Mouse (Mus musculus): ENCODE measurements around the gene Slc4a1ap. TPM values are rescaled to one million over a fixed set of nuclear protein-coding genes. Genes with fewer than 3 reads are reported as not detected.
"Not testable (repeated sequence)": the region's sequence is repeated elsewhere in the genome, so short reads cannot be mapped to it uniquely, and the experiment has no call there.

Gene Slc4a1ap
- polyA plus RNA-seq, 1 experiment from 2014 or later, result 15.2 TPM

DNA sequence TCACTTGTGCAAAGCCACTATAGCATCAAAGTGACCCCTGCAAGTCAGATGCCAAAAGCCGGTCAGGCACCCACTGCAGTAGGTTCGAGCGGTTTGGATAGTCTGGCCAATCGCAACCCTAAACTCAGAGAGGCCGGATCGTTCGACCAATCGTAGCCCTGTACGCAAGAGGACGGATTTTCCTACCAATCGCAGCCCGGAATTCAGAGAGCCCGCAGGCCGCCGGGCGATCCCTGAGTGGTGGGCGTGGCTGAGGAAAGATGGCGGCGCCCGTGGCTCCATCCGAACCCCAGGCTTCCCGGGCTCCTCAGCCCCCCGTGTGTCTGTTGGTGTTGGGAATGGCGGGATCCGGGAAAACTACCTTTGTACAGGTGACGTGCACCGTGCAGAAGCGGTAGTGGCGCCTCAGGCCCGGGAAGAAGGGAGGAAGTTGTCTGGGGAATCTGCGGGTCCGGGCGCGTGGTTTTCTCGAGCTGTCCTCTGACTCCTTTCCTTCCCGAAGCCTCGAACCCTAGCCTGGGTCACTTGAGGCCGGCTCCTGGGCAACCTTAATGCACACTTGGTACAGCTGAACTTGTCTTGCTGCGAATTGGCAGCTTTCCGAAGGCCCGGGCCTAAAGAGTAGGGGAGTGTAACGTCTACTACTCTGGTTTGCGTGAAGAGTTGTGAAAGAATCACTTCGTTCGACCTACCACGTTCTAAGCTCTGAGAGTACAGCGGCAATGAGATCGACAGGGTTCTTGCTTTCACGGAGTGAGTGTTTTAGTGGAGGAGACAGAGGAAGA, 32.1 kb upstream of the Slc4a1ap start, which contains the start of gene Gpn1:
Gene Gpn1 (plus strand): TSS at position 229 of the 785 bp plus-strand sequence.
- ATAC-seq (ENCODE audit: low FRiP score, low TSS enrichment), result peak; percentile 100
- Histone ChIP-seq H3K27me3 (ENCODE audit: control insufficient read depth, insufficient read depth, low read length) (no peaks in the 10 kb centered on the region), H3K9me3 (ENCODE audit: control insufficient read depth, low read length) (no peaks in the 10 kb centered on the region), H3K9ac (ENCODE audit: low read length) (peak within 1 kb of the TSS; percentile 56), H3K4me1 (replicated peaks; ENCODE audit: control insufficient read depth, insufficient read depth) (no peaks in the 10 kb centered on the region), H3K36me3 (ENCODE audit: control insufficient read depth, insufficient read depth, low read length) (0 out of 2 replicates have a peak, but pooled peaks cover 2% of the 10 kb centered on the region), H3K27ac (replicated peaks) (no peak within 1 kb of the TSS), H3K4me3 (ENCODE audit: low read depth, low read length) (peak within 1 kb of the TSS; percentile 61), H3K4me2 (replicated peaks; ENCODE audit: low read depth) (peak within 1 kb of the TSS; percentile 76)
- 0% methylated on average over 49 of the region's 49 CpGs for WGBS
- peak; percentile 90 for DNase-seq (ENCODE audit: low spot score)
- TF ChIP-seq EP300 (optimal IDR thresholded peaks at IDR 0.05) (no peak), CTCF (IDR thresholded peaks at IDR 0.05; ENCODE audit: low read depth) (no peak)

DNA sequence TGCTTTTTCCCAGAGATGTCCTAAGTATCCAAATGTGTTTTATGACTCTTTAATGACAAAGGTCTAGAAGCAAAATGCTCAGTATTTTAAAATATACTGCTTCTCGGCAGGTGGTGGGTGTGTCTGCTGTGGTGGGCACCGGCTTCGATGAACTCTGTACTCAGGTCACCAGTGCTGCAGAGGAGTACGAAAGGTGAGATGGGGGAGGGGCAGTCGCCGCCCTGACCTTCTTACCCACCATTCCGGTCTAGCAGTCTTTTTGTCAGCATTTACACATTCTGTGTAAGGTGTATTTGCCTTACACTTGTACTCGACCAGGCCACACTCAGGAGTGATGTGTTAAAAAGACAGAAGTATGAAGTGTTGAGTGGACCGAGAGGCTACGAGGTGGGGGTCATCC, 22.0 kb upstream of the Slc4a1ap start:
- no peaks in the 10 kb centered on the region for H3K4me1 ChIP-seq (replicated peaks; ENCODE audit: control insufficient read depth, insufficient read depth)
- WGBS, result 65% methylated on average over 10 of the region's 10 CpGs
- no peak for DNase-seq (ENCODE audit: low spot score)
- H3K4me3 ChIP-seq (ENCODE audit: low read depth, low read length), result no peak overlapping the region
- H3K4me2 ChIP-seq (replicated peaks; ENCODE audit: low read depth), result no peak overlapping the region
- H3K9me3 ChIP-seq (ENCODE audit: control insufficient read depth, low read length), result no peaks in the 10 kb centered on the region
- no peak overlapping the region for H3K9ac ChIP-seq (ENCODE audit: low read length)
- H3K36me3 ChIP-seq (ENCODE audit: control insufficient read depth, insufficient read depth, low read length), result peaks cover 22% of the 10 kb centered on the region
- ATAC-seq (ENCODE audit: low FRiP score, low TSS enrichment), result no peak
- H3K27me3 ChIP-seq (ENCODE audit: control insufficient read depth, insufficient read depth, low read length), result no peaks in the 10 kb centered on the region
- TF ChIP-seq EP300 (optimal IDR thresholded peaks at IDR 0.05) (no peak), CTCF (IDR thresholded peaks at IDR 0.05; ENCODE audit: low read depth) (no peak)
- H3K27ac ChIP-seq (replicated peaks), result no peak overlapping the region

DNA sequence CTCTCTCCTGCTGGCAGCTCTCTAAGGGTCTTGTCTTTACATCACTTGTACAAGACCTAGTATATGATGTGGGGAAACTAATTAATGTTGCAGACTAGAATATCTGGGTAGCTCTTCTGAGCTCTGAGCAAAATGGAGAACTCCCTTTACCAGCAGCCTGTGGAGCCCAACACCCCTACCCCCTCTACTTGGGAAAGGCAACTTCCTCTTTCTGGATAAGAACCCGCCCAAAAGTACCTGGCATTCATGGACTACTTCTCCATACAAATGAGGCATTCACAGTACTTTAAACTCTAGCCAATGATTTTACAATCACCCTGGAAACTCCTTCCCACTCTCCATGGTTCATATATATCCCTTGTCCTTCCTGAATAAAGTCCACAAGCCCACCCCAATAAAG, 14.3 kb upstream of the Slc4a1ap start:
- no peak for ATAC-seq (ENCODE audit: low FRiP score, low TSS enrichment)
- H3K36me3 ChIP-seq (ENCODE audit: control insufficient read depth, insufficient read depth, low read length), result peaks cover 21% of the 10 kb centered on the region
- TF ChIP-seq CTCF (IDR thresholded peaks at IDR 0.05; ENCODE audit: low read depth), result no peak
- no peak for TF ChIP-seq EP300 (optimal IDR thresholded peaks at IDR 0.05)
- H3K9me3 ChIP-seq (ENCODE audit: control insufficient read depth, low read length), result no peaks in the 10 kb centered on the region
- DNase-seq (ENCODE audit: low spot score), result no peak
- no peak overlapping the region for H3K27ac ChIP-seq (replicated peaks)
- H3K4me2 ChIP-seq (replicated peaks; ENCODE audit: low read depth), result no peak overlapping the region
- 83% methylated on average over 1 of the region's 1 CpGs for WGBS
- H3K9ac ChIP-seq (ENCODE audit: low read length), result no peak overlapping the region
- no peak overlapping the region for H3K4me3 ChIP-seq (ENCODE audit: low read depth, low read length)
- no peaks in the 10 kb centered on the region for H3K27me3 ChIP-seq (ENCODE audit: control insufficient read depth, insufficient read depth, low read length)
- no peaks in the 10 kb centered on the region for H3K4me1 ChIP-seq (replicated peaks; ENCODE audit: control insufficient read depth, insufficient read depth)

DNA sequence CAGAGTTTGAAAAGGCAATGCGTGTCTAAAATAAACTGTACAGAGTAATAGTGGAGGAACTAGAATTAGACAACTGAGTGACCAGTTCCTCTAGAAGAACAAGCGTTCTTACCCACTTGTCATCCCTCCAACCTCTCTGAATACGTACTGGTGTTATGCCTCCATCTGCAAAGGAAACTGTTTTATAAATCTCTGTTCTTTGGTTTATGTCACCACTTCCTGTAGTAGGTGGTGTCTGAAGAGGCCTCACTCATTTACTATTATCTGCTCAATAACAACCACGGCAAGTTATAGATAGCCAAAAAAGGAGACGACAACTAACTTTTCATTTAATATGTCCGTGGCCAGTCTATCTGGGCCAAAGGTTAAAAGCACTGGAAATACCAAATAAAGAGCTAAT, 6.2 kb upstream of the Slc4a1ap start:
- Histone ChIP-seq H3K4me3 (ENCODE audit: low read depth, low read length) (no peak overlapping the region), H3K4me2 (replicated peaks; ENCODE audit: low read depth) (no peak overlapping the region), H3K36me3 (ENCODE audit: control insufficient read depth, insufficient read depth, low read length) (peaks cover 15% of the 10 kb centered on the region; the same call in 1 of the 2 replicates), H3K4me1 (replicated peaks; ENCODE audit: control insufficient read depth, insufficient read depth) (no peaks in the 10 kb centered on the region), H3K9ac (ENCODE audit: low read length) (no peak overlapping the region), H3K9me3 (ENCODE audit: control insufficient read depth, low read length) (no peaks in the 10 kb centered on the region), H3K27me3 (ENCODE audit: control insufficient read depth, insufficient read depth, low read length) (no peaks in the 10 kb centered on the region), H3K27ac (replicated peaks) (no peak overlapping the region)
- TF ChIP-seq EP300 (optimal IDR thresholded peaks at IDR 0.05), result no peak
- TF ChIP-seq CTCF (IDR thresholded peaks at IDR 0.05; ENCODE audit: low read depth), result no peak
- ATAC-seq (ENCODE audit: low FRiP score, low TSS enrichment), result no peak
- DNase-seq (ENCODE audit: low spot score), result no peak
- 94% methylated on average over 6 of the region's 6 CpGs for WGBS

DNA sequence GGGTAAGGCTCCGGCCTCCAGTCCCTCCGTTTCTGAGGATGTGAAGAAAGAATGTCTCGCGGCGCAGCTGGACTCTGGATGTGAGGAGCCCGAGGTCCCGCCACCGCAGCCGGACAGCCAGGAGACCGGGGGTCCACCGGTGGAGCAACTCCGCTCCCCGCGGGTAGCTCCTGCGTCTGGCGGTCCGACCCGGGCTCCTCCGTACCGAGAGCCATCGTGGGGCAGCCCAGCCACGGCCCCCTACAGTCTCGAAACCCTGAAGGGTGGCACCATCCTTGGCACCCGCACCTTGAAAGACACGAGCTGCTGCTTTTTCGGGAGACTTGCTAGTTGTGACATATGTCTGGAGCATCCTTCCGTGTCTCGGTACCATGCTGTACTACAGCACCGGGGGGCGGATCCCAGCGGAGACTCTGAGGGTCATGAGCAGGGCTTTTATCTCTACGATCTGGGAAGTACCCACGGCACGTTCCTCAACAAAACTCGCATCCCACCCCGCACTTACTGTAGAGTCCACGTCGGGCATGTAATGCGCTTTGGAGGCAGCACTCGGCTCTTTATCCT, 404 bp downstream of the Slc4a1ap start:
- no peak for DNase-seq (ENCODE audit: low spot score)
- peak overlapping the region; percentile 95 for H3K4me2 ChIP-seq (replicated peaks; ENCODE audit: low read depth)
- peak overlapping the region; percentile 88 for H3K27ac ChIP-seq (replicated peaks)
- H3K27me3 ChIP-seq (ENCODE audit: control insufficient read depth, insufficient read depth, low read length), result no peaks in the 10 kb centered on the region
- H3K4me1 ChIP-seq (replicated peaks; ENCODE audit: control insufficient read depth, insufficient read depth), result 0 out of 2 replicates have a peak, but pooled peaks cover 5% of the 10 kb centered on the region
- TF ChIP-seq CTCF (IDR thresholded peaks at IDR 0.05; ENCODE audit: low read depth), result no peak
- TF ChIP-seq EP300 (optimal IDR thresholded peaks at IDR 0.05), result no peak
- H3K9me3 ChIP-seq (ENCODE audit: control insufficient read depth, low read length), result no peaks in the 10 kb centered on the region
- H3K36me3 ChIP-seq (ENCODE audit: control insufficient read depth, insufficient read depth, low read length), result peaks cover 4% of the 10 kb centered on the region; the same call in 1 of the 2 replicates
- H3K9ac ChIP-seq (ENCODE audit: low read length), result peak overlapping the region; percentile 91
- 3% methylated on average over 40 of the region's 40 CpGs for WGBS
- H3K4me3 ChIP-seq (ENCODE audit: low read depth, low read length), result peak overlapping the region; percentile 91
- ATAC-seq (ENCODE audit: low FRiP score, low TSS enrichment), result peak; percentile 28; the same call in 1 of the 2 replicates

DNA sequence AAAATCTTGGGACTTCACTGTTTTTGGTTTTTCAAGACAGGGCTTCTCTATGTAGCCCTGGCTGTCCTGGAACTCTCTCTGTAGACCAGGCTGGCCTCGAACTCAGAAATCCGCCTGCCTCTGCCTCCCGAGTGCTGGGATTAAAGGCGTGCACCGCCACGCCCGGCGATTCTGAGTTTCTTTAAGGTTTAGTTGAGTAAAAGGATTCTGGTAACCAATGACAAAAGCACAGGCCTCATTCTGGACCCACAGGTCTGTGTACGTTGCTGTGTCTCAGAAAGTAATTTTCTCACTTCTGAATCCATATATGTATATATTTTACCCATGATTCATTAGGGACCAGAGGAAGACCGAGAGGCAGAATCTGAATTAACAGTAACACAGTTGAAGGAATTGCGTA, 912 bp downstream of the Slc4a1ap start, which contains the start of gene Supt7l:
Gene Supt7l (minus strand): TSS at position 101 of the 400 bp plus-strand sequence.
- Histone ChIP-seq H3K4me2 (replicated peaks; ENCODE audit: low read depth) (peak within 1 kb of the TSS; percentile 95), H3K27ac (replicated peaks) (peak within 1 kb of the TSS; percentile 88), H3K9ac (ENCODE audit: low read length) (peak within 1 kb of the TSS; percentile 91), H3K4me3 (ENCODE audit: low read depth, low read length) (peak within 1 kb of the TSS; percentile 91)
- H3K4me1 ChIP-seq (replicated peaks; ENCODE audit: control insufficient read depth, insufficient read depth); H3K27me3 ChIP-seq (ENCODE audit: control insufficient read depth, insufficient read depth, low read length); H3K36me3 ChIP-seq (ENCODE audit: control insufficient read depth, insufficient read depth, low read length); ATAC-seq (ENCODE audit: low FRiP score, low TSS enrichment); H3K9me3 ChIP-seq (ENCODE audit: control insufficient read depth, low read length); DNase-seq (ENCODE audit: low spot score): not testable (repeated sequence)
- WGBS, result 77% methylated on average over 11 of the region's 11 CpGs
